Mouse (Mus musculus) activated CD4-positive, CD25-positive, alpha-beta regulatory T cell (primary cell): ENCODE results near the gene Gm20772. TPM values are rescaled to one million over a fixed set of nuclear protein-coding genes. Genes with fewer than 3 reads are reported as not detected.

ENCODE experiments used
- polyA plus RNA-seq, 2 experiments: library from polyadenylated mRNA; unstranded; fragments of 100-300 nt; shearing (Covaris generic); gene quantifications; one replicate each; pipeline ENCODE4 v1.2.1; 2017

Gene Gm20772
- polyA plus RNA-seq: not detected

DNA sequence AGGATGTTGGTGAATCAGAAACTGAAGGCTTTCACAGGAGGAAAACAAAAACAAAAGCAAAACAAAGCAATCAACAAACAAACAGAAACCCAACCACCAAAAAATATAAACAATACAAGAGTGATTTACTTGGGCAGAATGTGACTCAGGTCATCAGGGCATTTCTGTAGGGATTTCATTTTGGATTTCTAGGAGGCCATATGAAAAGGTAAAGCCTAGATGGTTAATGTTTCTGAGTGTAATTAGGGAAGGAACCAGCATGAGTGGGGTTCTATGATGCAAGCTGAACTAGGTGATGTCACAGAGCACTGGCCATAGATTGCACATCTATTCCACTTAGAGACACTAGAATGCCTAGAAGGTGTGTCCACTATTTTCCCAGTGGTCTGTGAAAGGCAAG, at the start of gene Gm20772, which contains the start of gene Gm20831:
Gene Gm20772 (plus strand): TSS at position 301 of the 400 bp plus-strand sequence.
Gene Gm20831 (plus strand): TSS at position 301 of the 400 bp plus-strand sequence.

DNA sequence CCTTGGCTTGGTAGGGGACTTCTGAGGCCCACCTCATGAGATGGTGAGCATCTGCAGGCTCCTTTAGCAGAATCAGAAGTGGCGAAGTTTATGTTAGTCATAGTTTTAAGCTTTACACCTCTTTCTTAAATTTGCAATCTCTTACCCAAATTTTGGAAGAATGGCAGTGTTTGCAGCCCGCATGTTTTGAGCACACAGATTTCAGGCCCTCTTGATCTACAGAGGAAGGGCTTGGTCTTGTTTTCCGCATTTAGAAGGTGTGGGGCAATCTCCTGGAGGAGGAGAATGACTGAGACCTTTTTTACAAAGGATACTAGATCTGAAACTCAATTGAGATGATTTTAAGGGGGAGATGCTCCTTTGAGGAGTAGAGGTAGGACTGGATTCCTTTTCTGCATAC, 28.4 kb upstream of the Gm20772 start, which contains the start of gene Gm21904:
Gene Gm21904 (minus strand): TSS at position 101 of the 400 bp plus-strand sequence.

Other genes starting within 250 kb of the Gm20772 start
- gene Gm21904, start 28.5 kb upstream of the Gm20772 start, polyA plus RNA-seq: not detected
- under 1 TPM in 1 of 2 experiments, not detected in 1; 0.34 TPM for gene Gm20831, start within 50 bp of the Gm20772 start, polyA plus RNA-seq
- under 1 TPM in 1 of 2 experiments, not detected in 1; 0.11 TPM for gene Srsy, start 62.6 kb downstream of the Gm20772 start, polyA plus RNA-seq
- not detected for gene Gm21764, start 187.1 kb downstream of the Gm20772 start, polyA plus RNA-seq
- gene Ssty1, start 214.4 kb downstream of the Gm20772 start, polyA plus RNA-seq: not detected